Comparison of ENCODE assay signal across 7 mouse cellular contexts in genomic region chr15:102524892-102525485, GRCm38 (mm10). TPM values are rescaled to one million over a fixed set of nuclear protein-coding genes. Genes with fewer than 3 reads are reported as not detected.
DNase-seq lines count a peak whose midpoint lies in the region; ATAC-seq and TF ChIP-seq lines count a peak whose summit lies in the region.

Gene Npff, minus strand, starts transcription at chr15:102524942.

- in situ Hi-C loops in ES-E14 (cut with MboI; ENCODE audit: low sequenced_read_pairs in 2 of 2, unreplicated experiment in 2 of 2) = no loop called here

- H3K36me3 ChIP-seq in ES-E14 (ENCODE audit: control insufficient read depth, insufficient read depth, low read length, poor library complexity, severe bottlenecking) = peaks cover 31% of the 10 kb centered on the region
- peaks cover 75% of the 10 kb centered on the region for H3K36me3 ChIP-seq in heart, embryonic 12.5 days
- H3K36me3 ChIP-seq in lung, postnatal 0 days (ENCODE audit: insufficient read depth, low read length) = peaks cover 23% of the 10 kb centered on the region

- H3K4me1 ChIP-seq in ES-E14 (ENCODE audit: control insufficient read depth in 2 of 2, insufficient read depth in 2 of 2, low read length in 2 of 2, poor library complexity in 1 of 2) = no peaks in the 10 kb centered on the region
- H3K4me1 ChIP-seq in heart, embryonic 12.5 days (replicated peaks) = peaks cover 12% of the 10 kb centered on the region
- no peaks in the 10 kb centered on the region for H3K4me1 ChIP-seq in lung, postnatal 0 days (ENCODE audit: insufficient read depth, low read depth, low read length)

- no peak within 1 kb of the TSS for H3K27ac ChIP-seq in ES-E14 (ENCODE audit: insufficient read depth, low read depth, low read length, poor library complexity, severe bottlenecking)
- no peak within 1 kb of the TSS for H3K27ac ChIP-seq in heart, embryonic 12.5 days (ENCODE audit: poor library complexity, severe bottlenecking)
- no peak within 1 kb of the TSS for H3K27ac ChIP-seq in lung, postnatal 0 days (ENCODE audit: low read length)

- TF ChIP-seq EP300 in lung, postnatal 0 days (IDR thresholded peaks at IDR 0.05) = no peak

- no peak within 1 kb of the TSS for H3K4me2 ChIP-seq in heart, embryonic 12.5 days
- no peak within 1 kb of the TSS for H3K4me2 ChIP-seq in lung, postnatal 0 days (replicated peaks; ENCODE audit: low read depth, low read length)

- no peak within 1 kb of the TSS for H3K4me3 ChIP-seq in ES-E14 (ENCODE audit: insufficient read depth in 1 of 2, low read depth in 1 of 2, low read length in 2 of 2, poor library complexity in 1 of 2, severe bottlenecking in 1 of 2)
- H3K4me3 ChIP-seq in heart, embryonic 12.5 days = no peak within 1 kb of the TSS
- no peak within 1 kb of the TSS for H3K4me3 ChIP-seq in lung, postnatal 0 days (ENCODE audit: low read depth, low read length)

- ATAC-seq in heart, embryonic 12.5 days (ENCODE audit: insufficient number of reproducible peaks, low FRiP score) = no peak
- ATAC-seq in lung, postnatal 0 days = peak; percentile 47; the same call in 1 of the 2 replicates

- peak; percentile 94 for TF ChIP-seq CTCF in lung, postnatal 0 days (IDR thresholded peaks at IDR 0.05)

- H3K27me3 ChIP-seq in heart, embryonic 12.5 days (replicated peaks) = no peaks in the 10 kb centered on the region
- H3K27me3 ChIP-seq in lung, postnatal 0 days (replicated peaks; ENCODE audit: insufficient read depth, low read length) = no peaks in the 10 kb centered on the region

- peak; percentile 68 for DNase-seq in ES-E14 (ENCODE audit: low read depth, low spot score)
- DNase-seq in adrenal gland, adult 2 months = peak; percentile 68
- DNase-seq in embryo, embryonic 10.5 days (ENCODE audit: low spot score) = peak; percentile 89
- DNase-seq in kidney, postnatal 36 days = peak; percentile 63 to 85
- peak; percentile 86 for DNase-seq in lung, postnatal 0 days (ENCODE audit: low spot score)
- peak; percentile 63 for DNase-seq in retina, postnatal 7 days (ENCODE audit: low read depth, low spot score)

- no peak within 1 kb of the TSS for H3K9ac ChIP-seq in ES-E14 (ENCODE audit: insufficient read depth, low read depth, low read length, poor library complexity, severe bottlenecking)
- 0 out of 2 replicates have a peak within 1 kb of the TSS, but pooled peaks have one; percentile 6 for H3K9ac ChIP-seq in heart, embryonic 12.5 days
- no peak within 1 kb of the TSS for H3K9ac ChIP-seq in lung, postnatal 0 days (replicated peaks; ENCODE audit: low read depth)

- H3K9me3 ChIP-seq in ES-E14 (ENCODE audit: control insufficient read depth, insufficient read depth, low read depth, low read length) = no peaks in the 10 kb centered on the region
- no peaks in the 10 kb centered on the region for H3K9me3 ChIP-seq in heart, embryonic 12.5 days (replicated peaks)
- H3K9me3 ChIP-seq in lung, postnatal 0 days (ENCODE audit: low read length) = no peaks in the 10 kb centered on the region

- 6% methylated on average over 3 of the region's 3 CpGs for WGBS in heart, embryonic 12.5 days
- WGBS in lung, postnatal 0 days = 6% methylated on average over 3 of the region's 3 CpGs

TF ChIP-seq in ES-E14, 5 proteins besides CTCF, POLR2A, EP300 and RAD21:
- no peak for TF ChIP-seq HCFC1 (IDR thresholded peaks at IDR 0.05; ENCODE audit: borderline replicate concordance, insufficient read depth, low read length)
- TF ChIP-seq ZC3H11A (IDR thresholded peaks at IDR 0.05; ENCODE audit: borderline replicate concordance, low read depth, low read length) = peak; percentile 74; the same call in 1 of the 2 replicates

RNA-seq across cellular contexts. Expression of gene Npff, which starts in this region (rescaled TPM):
- 1.9 and 2.6 TPM in 2 replicates for total RNA-seq in ES-E14 (2012; rRNA removed)
- 1 to 10 TPM in 1 of 2 experiments, under 1 TPM in 1; 0.62 to 2.1 TPM for total RNA-seq in adrenal gland, adult 2 months (2021)
- 2.9 and 4.0 TPM in 2 replicates for polyA plus RNA-seq in adrenal gland, adult 2 months (2012; rRNA removed)
- polyA plus RNA-seq in heart, embryonic 12.5 days (2016; fragmentation: Nextera tagmentation; extraction: Ambion mirVana) = 2.2 and 2.8 TPM in 2 replicates
- 3.7 and 4.2 TPM in 2 replicates for polyA plus RNA-seq in lung, postnatal 0 days (2015; fragmentation: Nextera tagmentation; extraction: Ambion mirVana)
